Mouse (Mus musculus): ENCODE data around the gene Clta.

The Clta gene

GRCm38 (mm10) chr4:44004126-44004525 is at the start of gene Clta:
Gene Clta (plus strand): TSS chr4:44004452.
- DNase-seq (ENCODE audit: low read depth) = peak; percentile 87

- peak; percentile 86 for DNase-seq (ENCODE audit: low read depth)
These were observed 46.9 kb upstream of the Clta start, which contains the start of gene Glipr2 for GRCm38 (mm10) chr4:43957292-43957845. Gene Glipr2 (plus strand): TSS chr4:43957401.

- no peak for DNase-seq (ENCODE audit: low read depth)
These were observed 46.3 kb upstream of the Clta start for GRCm38 (mm10) chr4:43957846-43958461.

GRCm38 (mm10) chr4:43959523-43960179 is 44.6 kb upstream of the Clta start:
- peak; percentile 48 for DNase-seq (ENCODE audit: low read depth)

- peak; percentile 70 for DNase-seq (ENCODE audit: low read depth)
These were observed 44.0 kb upstream of the Clta start for GRCm38 (mm10) chr4:43960207-43960606.

- DNase-seq (ENCODE audit: low read depth) = peak; percentile 74
These were observed 39.9 kb upstream of the Clta start for GRCm38 (mm10) chr4:43964326-43964833.

GRCm38 (mm10) chr4:43964951-43965684 is 39.1 kb upstream of the Clta start:
- DNase-seq (ENCODE audit: low read depth) = no peak

- no peak for DNase-seq (ENCODE audit: low read depth)
These were observed 38.3 kb upstream of the Clta start for GRCm38 (mm10) chr4:43965856-43966535.

- DNase-seq (ENCODE audit: low read depth) = no peak
These were observed 35.6 kb upstream of the Clta start for GRCm38 (mm10) chr4:43968650-43969049.

- no peak for DNase-seq (ENCODE audit: low read depth)
These were observed 34.9 kb upstream of the Clta start for GRCm38 (mm10) chr4:43969373-43969772.

GRCm38 (mm10) chr4:43970393-43971330 is 33.6 kb upstream of the Clta start:
- DNase-seq (ENCODE audit: low read depth) = no peak

- no peak for DNase-seq (ENCODE audit: low read depth)
These were observed 32.6 kb upstream of the Clta start for GRCm38 (mm10) chr4:43971541-43972136.

GRCm38 (mm10) chr4:43972137-43972591 is 32.1 kb upstream of the Clta start:
- DNase-seq (ENCODE audit: low read depth) = no peak

GRCm38 (mm10) chr4:43973526-43973981 is 30.7 kb upstream of the Clta start:
- DNase-seq (ENCODE audit: low read depth) = no peak

- no peak for DNase-seq (ENCODE audit: low read depth)
These were observed 29.2 kb upstream of the Clta start for GRCm38 (mm10) chr4:43974914-43975616.

- DNase-seq (ENCODE audit: low read depth) = no peak
These were observed 28.0 kb upstream of the Clta start for GRCm38 (mm10) chr4:43976223-43976740.

- DNase-seq (ENCODE audit: low read depth) = no peak
These were observed 25.5 kb upstream of the Clta start for GRCm38 (mm10) chr4:43978521-43979443.

GRCm38 (mm10) chr4:43979746-43980145 is 24.5 kb upstream of the Clta start:
- no peak for DNase-seq (ENCODE audit: low read depth)
